Mouse (Mus musculus): Measurements from ENCODE around the gene Gltp.

Gene Gltp

DNA sequence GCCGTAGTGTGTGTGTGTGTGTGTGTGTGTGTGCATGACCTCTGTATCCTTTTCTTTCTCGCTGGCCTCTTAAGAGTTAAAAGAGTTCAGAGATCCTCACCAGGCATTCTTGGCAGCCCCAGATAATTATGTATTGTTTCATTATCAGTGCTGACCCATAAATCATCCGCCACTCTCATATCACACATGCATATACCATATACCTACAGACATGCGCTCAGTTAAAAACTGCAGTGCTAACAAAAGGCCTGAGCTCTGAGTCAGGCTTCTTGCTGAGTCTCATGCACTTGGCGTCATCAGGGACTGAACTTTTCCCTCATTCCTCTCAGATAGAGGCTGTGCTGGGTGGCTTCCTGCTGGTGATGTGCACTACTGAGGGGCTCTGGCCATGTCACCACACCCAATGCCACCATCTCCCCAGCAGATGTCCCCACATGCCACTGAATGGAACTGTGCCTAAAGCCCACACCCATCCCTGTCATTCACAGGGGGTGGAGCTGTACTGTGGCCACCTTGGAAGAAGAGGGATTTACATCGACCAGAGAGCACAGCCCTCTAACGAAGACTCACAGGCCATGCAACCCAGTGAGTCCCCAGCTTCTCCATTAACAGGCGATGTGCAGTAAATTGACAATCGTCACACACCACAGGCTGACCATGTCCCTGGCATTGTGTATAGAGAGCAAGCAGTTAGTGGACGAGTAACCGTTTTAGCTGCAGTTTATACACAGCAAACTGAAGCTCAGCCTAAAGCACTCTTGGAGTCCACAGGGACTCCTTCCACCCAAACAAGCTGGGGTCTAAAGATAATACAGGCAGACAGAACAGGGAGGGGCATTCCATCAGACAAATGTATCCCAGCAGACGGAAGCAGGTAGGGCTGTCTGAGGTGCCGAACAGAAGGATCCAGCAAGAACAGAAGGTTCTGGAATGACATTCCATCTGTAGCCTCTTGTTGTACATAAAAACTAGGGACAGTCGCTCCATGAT, 11.9 kb upstream of the Gltp start:
- DNase-seq (ENCODE audit: low spot score) = no peak

DNA sequence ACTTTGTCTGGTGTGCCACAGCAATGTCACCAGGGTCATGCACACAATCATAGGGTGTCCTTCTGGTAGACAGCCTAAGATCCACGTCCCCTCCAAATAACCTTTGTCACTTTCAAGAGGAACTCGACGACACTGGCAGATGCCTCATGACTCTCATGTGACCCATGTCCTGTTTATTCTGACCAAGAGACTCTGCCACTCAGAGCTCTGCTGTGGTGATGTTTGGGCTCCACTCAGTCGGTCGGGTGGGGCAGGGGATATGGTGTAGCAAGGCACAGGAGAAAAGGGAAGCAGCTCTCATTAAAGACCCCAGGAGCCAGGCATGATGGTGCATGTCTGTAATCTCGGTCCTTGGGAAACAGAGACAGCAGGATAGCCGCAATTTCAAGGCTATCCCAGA, 8.2 kb upstream of the Gltp start:
- DNase-seq (ENCODE audit: low spot score) = no peak

DNA sequence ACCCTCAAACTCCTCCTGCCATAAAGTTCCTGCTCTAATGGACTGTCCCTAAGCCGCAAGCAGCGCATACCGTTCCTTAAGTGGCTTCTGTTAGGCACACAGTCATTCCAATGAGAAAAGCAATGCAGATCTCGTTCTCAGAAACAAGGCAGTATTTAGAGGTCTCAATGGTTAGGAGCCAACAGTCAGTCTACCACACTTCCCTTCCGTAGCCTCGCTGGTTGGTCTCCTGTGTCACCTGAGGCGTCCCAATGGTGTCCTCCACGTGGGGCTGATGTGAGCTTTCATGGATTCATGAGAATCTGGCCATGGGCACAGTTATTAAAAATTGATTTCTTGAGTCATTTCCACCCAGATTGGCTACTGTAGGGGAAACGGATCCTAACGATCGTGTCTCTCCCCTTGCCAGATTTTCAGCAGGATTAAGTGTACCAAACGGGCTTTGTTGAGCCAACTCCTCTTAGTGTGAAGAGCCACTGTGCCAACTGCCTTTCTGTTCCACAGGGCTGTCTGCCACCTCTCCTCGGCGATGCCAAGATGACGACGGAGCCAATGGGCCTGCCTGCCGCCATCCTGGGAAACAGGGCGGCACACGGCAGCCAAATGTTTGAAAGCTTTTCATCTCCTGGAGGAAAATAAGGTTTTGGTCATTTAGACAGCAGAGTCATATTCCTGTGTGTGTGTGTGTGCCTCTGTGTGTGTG, 7.4 kb upstream of the Gltp start:
- DNase-seq (ENCODE audit: low spot score) = no peak

DNA sequence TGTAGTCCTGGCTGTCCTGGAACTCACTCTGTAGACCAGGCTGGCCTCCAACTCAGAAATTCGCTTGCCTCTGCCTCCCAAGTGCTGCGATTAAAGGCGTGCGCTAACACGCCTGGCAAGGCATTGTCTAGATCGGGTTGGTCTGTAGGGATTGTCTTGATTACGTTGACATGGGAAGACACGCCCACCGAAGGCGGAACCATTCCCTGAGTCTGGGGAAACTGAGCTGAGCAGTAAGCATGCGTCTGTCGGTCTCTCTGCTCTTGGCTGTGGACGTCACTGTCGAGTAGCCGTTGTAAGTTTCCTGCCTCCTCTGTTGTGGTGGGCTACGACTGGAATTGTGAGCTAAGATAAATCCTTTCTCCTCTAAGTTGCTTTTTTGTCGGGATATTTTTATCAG, 6.2 kb upstream of the Gltp start:
- DNase-seq (ENCODE audit: low spot score) = no peak

DNA sequence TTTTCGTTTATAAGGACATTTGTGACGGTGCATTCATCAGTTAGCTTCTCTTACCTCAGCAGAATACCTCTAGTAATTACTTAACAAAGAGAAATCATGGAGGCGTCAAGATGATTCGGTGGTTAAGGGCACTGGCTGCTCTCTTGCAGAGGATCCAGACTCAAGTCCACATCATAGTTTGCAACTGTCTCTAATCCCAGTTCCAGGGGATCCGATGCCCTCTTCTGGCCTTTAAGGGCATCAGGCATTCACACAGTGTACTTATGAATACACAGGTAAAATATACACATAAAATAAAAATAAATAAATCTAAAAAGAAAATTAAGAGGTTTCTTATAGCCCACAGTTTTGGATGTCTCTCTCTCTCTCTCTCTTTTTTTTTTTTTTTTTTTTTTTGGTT, 5.0 kb upstream of the Gltp start:
- peak; percentile 41 for DNase-seq (ENCODE audit: low spot score)

DNA sequence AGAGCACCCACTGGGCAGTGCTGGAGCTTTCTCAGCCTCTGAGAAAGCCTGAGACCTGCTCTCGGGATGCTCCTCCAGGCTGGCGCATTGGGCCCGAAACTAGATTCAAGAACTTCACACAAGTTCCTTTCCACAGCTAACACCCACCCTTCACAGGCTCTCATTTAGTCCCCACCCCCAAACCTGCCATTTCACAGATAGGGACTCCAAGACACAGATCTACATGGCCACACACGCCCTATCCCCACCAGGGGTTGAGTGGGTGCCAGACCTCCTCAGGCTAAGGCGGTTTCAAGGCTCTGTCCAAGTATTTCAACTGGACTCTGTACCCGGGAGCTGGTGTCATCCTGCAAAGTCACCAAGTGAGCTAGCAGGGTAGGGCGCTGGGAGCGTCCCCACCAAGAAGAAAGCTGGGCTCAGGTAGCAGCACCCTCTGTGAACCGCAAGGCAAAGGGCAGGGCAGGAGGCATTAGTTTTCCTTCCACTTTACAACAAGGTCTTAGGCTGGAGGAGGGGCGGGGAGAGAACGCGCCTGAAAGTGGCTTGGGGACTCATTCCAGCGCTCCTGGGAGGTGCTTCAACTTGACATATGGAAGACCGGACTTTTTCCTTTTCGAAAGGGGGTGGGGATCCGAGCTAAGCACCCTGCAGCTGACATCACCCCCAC, 951 bp downstream of the Gltp start:
- DNase-seq (ENCODE audit: low spot score) = peak; percentile 46

DNA sequence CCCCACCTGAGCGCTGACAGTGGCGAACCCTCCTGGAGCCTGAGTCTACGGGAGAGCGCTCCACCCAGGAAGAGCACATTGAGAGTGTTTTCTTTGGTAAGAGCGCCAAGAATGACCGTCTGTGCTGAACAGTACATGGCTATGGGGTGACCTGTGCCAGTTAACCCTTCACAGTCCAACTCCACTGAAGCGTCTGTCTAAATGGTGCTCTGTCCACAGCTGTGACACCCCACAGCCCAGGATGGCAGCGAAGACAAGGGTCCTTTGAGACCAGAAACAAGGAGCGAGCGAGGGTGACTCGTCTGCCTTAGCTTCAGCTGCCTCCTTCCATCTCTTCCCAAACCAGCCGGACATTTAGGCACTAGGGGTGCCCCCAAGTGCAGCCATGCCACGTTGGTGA, 2.1 kb downstream of the Gltp start:
- no peak for DNase-seq (ENCODE audit: low spot score)

DNA sequence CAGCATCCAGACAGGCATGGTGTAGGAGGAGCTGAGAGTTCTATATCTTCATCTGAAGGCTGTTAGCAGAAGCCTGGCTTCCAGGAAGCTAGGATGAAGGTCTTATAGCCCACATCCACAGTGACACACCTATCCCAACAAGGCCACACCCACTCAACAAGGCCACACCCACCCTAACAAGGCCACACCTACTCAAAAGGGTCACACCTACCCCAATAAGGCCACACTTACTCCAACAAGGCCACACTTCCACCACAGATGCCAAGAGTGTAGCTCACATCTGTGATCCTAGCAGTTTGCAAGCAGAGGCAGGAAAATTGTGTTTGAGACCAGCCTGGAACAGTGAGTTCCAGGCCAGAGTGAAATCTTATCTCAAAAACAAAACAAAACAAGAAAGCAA, 2.9 kb downstream of the Gltp start:
- DNase-seq (ENCODE audit: low spot score) = peak; percentile 20

DNA sequence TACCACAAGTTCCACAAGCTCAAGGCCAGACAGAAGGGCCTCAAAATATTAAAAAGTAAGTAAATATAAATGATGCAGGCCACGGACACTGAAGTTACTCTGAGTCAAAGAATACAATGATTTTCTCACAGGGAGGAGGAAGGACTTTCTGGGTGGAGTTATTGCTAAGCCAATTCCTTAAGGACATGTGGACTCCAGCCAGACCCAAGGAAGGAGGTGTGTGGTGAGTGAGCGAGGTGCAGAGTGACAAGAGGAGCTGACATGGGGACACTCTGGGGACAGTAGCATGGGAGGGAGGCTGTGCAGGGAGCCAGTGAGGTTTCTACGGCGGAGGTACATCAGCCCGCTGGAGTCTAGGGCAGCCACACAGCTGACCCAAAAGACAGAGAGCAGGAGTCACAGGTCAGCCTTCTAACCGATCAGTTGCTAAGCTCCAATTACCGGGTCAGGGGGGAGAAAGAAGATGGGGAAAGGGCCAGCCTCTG, 4.0 kb downstream of the Gltp start:
- DNase-seq (ENCODE audit: low spot score) = no peak

DNA sequence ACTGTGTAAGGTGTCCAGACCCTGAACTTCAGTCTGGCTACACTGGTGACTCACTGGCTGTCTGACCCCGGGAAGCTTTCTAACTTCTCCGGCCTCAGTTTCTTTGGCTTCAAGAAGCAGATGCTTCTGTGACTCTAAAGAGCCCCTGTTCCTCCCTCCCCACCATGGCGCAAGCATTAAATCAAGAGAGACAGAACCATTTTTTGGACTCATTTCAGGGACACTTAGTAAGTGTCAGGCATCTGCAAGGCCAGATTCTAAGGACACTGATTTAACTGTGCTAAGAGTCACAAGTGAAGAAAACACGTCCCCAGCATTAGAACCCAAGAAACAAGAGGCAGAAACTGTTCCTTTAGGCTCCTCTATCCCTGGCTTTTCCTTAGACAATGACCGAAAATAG, 4.8 kb downstream of the Gltp start:
- DNase-seq (ENCODE audit: low spot score) = no peak

DNA sequence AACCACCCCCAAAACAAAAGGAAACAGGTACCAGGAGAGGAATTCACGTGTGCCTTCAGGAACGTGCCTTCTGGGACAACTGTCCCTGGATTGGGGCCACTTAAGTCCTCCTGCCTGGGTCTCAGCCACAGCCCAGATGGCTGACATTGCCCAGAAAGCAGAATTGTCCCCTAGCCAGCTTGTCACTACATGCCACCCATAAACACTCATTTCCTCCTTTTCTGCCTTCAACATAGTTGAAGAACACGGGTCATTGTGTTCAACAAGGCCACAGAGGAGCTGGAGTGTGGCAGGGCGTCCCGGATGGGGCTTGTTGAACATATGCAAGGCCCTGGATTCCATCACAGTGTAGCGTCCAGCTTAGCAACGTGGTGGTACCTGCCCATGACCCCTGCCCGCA, 9.1 kb downstream of the Gltp start:
- DNase-seq (ENCODE audit: low spot score) = no peak

DNA sequence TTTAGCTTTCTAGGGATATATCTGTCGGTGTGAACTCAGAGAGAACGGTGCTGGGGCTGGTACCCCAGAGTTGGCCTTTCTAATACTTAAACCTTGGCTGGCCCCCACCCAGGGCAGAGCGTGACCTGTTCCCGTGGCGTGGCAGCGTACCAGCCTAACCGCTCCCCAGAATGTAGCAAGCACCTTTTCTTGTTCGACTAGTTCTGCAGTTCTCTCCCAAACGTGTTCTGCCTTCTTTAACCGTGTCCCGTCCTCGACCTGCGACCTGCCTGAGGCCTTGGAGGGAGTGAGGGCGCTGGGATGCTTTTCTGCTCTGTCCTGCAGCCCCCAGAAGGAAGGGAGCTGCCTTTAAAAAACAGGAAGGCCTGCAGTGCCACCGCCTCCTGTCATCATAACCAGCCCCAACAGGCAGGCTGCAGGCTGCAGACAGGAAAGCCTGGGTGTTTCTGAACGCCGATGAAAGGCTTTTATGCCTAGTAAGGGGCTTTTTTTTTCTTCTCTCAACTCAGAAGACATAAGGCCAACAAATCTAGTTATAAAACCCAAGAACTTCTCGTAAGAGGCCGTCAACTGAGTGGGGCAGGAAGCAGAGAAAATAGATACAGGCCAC, 10.0 kb downstream of the Gltp start:
- DNase-seq (ENCODE audit: low spot score) = peak; percentile 67

DNA sequence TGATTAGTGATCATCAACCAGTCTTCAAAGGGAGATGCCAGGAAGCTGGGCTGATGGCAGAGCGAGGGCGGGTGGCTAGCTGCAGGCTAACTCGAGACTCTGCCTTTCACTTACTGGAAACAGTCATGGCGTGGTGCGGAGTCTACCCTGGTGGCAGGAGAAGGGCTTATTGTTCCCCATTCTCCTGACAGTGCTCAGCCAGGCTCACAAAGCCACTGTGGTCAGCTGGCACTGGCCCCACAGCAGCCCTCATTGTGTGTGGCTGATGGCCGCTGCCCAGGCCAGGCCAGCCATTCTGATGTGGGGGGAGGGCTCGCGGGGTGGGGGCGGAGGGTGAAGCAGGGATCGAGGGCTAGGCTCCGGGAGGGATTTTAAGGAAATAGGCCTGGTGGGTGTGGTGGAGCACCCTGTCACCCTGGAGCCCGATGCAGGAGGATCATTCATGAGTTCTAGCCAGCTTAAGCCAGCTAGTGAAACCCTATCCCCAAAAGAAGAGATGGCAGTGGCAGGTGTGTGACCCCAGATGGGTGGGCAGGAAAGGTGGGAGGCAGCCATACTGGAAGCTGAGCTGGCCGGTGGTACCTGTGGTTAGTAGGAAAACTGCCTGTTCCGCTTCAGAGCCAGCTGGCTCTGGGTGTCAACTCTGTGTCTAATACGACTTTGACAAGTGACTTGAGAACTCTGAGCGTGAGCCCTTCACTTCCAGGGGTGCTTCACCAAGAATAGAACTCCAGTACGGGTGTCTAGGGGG, 10.8 kb downstream of the Gltp start:
- peak; percentile 16 for DNase-seq (ENCODE audit: low spot score)

DNA sequence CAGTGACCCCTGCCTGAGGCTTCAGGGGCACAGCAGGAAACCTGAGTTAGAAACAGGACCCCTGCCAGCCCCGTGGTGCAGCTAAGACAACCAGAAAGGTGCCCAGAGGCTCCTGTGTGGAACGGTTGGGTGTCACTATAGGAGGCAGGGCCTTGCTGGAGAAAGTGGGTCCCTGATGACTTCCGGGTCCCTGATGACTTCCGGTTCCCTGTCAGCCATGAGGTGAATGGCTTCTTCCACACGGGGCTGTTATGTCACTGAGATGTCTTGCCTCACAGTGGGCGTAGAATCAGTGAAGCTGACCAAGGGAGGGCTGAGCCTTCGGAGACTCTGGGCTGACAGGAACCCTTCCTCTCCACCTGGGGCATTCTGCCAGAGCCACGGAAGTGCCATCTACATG, 16.2 kb downstream of the Gltp start:
- DNase-seq (ENCODE audit: low spot score) = no peak

DNA sequence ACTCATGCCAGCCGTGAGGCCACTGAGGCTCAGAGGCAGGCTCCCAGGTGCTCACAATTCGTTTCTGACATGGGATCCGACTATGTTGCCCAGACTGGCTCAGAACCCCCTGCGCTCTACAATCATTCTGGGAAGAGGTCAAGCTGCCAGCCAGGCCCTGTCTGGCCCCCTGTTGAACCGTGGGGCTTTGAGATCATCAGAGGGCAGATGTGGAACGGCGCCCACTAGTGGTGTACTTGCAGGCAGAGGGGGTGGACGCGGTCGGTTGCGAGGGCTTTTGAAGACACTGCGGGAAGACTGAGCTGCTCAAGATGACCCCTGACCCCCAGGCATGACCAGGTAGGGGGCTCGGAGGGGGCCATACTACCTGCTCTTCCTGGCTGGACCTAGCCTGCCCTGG, 17.7 kb downstream of the Gltp start:
- DNase-seq (ENCODE audit: low spot score) = no peak

DNA sequence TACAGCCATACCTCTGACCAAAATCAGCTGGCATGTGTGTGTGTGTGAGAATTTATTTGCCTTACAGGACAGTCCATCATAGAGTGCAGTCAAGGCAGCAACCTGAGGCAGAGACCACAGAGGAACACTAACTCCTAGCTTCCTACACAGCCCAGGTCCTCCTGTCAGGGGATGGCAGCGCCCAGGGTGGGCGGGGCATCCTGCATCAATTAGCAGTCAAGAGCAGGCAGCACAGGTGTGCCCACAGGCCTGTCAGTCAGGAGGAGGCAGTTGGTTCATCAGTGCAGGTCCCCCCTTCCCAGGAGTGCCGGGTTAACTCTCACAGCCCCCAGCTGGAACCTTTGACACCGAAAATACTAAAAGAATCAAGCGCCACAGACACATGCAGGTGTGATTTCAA, 21.8 kb downstream of the Gltp start:
- no peak for DNase-seq (ENCODE audit: low spot score)

DNA sequence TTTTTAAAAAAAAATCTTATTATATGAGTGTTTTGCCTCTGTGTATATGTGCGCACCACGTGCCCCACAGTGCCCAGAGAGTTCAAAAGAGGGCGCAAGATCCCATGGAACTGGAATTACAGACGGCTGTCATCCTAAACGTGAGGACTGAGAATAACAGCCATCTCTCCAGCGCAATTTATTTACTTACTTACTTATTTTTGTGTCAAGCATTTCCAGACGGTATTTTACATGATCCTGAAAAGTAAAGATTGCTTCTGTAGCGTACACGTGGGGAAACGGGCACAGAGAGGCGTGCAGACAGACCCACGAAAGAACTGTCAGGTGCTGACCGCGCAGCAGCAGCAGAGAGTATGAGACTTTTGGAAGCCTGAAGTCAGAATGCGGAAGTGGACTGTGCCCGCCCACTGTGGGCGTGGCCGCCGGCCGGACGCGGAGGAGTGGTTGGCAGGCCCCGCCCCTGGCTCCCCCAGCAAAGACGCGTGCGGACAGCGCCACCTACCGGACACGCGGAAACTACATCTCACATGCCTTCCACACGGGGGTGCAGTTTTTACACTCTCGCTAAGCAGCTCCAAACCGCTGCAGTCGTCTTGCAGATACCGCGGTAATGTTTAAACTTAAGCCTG, 23.4 kb downstream of the Gltp start:
- peak; percentile 99 for DNase-seq (ENCODE audit: low spot score)

DNA sequence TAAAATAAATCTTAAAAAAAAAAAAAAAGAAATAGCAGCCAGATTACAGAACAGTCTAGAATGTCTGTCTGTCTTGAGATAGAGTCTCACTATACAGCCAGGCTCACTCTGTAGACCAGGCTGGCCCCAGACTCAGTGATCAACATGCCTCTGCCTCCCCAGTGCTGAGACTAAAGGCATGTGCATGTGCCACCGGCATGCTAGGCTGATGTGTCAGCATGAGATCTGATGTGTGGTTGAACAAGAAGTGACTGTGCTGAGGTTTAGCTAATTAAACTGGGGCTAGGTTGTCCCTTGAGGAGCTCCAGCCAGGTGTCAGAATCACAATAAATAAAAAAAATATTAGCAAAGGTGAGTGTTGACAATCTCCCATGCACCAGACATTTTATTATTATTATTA, 24.1 kb downstream of the Gltp start:
- DNase-seq (ENCODE audit: low spot score) = no peak

DNA sequence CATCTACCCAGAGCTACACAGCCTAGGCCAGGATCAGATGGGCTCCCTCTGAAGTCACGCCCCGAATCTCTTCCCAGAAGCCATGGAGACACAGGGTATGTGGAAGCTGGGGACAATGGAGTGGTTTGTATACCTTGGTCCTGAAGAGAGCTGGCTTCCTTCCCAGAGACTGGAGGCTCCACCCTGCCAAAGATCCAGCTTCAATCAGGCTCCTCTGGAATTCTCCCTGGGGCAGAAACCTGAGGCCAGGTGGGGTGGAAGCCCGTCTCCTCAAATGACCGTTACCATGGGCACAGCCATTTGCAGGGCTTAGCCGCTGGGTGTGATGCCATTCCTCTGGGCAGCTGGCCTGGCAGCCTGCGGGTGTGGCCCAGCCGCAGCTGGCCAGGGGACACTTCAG, 26.0 kb downstream of the Gltp start:
- DNase-seq (ENCODE audit: low spot score) = no peak

DNA sequence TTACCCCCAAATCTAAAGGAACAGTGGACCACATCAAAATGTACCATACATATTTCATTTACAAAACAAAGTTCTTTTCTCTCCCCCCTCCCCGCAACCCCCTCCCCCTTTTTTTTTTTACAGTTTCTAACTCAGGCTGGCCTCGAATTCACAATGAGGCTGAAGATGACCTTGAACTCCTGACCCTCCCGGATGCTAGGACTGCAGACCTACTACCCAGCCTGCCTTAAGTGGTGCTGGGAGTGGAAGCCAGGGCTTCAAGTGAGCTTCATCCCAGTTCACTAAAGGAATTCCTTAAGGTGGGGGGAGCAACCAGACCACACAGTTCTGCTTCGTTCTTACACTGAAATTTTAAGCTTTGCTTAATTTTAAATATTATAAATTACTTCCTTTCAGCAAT, 26.6 kb downstream of the Gltp start:
- no peak for DNase-seq (ENCODE audit: low spot score)

DNA sequence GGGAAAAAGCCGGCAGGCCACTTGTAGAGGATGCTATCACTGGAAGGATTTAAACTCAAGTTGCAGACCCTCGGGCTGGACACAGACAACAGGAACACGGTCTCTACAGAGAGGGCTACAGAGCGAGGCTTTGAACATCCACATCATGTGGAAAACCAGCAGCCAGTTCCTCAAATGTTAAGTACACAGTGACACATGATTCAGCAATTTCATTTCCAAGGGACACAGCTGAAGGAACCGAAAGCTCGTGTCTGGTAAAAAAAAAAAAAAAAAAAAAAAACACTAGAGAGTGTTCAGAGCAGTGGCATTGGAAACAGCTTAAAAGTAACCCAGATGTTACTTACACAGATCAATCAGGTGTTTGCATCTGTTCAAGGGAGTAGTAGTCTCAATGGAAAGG, 29.8 kb downstream of the Gltp start:
- no peak for DNase-seq (ENCODE audit: low spot score)
